Mouse (Mus musculus): ENCODE results near the gene Ubxn1.
A peak's percentile ranks its signal among the peaks of the same experiment; 100 is the strongest.
"Not testable (repeated sequence)": the region's sequence is repeated elsewhere in the genome, so short reads cannot be mapped to it uniquely, and the experiment has no call there.

Ubxn1 gene

DNA sequence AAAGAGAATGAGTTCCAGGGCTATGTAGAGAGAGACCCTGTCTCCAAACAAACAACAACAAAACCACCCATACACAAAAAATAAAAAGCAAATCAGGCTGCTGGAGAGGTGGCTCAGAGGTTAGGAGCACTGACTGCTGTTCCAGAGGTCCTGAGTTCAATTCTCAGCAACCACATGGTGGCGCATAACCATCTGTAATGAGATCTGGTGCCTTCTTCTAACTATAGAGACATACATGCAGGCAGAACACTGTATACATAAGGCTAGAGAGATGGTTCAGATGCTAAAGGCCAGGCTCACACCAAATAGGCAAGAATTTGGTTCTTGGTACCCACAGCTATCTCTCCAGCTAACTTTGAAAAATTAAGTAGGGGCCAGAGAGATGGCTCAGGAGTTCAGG is 12.3 kb upstream of the Ubxn1 start:
- DNase-seq, result peak; percentile 69

GRCm38 (mm10) chr19:8864265-8864664 is 7.0 kb upstream of the Ubxn1 start:
- DNase-seq, result peak; percentile 39

GRCm38 (mm10) chr19:8870381-8870780 is 915 bp upstream of the Ubxn1 start:
- not testable (repeated sequence) for DNase-seq

DNA sequence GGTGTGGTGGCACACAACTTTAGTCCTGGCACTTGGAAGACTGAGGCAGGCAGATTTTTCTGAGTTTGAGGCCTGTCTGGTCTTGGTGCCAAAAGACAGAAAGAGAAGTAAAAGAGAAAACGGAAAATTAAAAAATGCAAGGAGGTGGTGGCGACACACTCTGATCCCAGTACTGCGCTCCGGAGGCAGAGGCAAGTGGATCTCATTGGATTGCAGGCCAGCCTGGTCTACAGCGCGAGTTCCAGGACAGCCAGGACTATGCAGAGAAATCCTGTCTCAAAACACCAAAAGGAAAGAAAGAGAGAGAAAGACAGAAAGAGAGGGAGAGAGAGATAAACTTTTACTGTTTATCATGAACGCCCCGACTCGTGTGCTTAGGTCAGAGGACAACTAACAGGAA is 458 bp upstream of the Ubxn1 start:
- DNase-seq, result peak; percentile 30

DNA sequence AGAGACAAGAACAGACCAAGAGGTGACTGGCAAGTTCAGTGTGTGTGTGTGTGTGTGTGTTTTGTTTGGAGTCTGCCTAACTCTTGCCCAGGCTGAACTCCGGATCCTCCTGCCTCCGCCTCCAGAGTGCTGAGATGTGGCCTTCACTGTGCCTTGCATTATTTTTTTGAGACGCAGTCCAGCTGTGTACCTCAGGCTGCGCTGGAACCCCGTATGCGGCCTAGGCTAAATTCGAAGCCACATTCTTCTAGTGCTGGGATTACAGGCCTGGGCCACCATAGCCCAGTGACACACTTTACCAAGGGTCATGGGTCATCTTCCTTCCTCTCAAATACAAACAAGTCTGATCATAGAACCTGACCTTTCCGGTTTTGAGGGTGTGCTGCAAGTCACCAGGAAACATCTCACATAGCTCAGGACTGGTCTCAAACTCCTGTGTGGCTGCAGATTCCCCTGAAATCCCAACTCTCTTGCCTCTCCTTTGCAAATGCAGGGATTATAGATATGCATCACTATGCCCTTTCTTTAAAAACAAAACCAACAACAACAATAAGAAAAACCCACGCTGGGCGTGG is 1.1 kb downstream of the Ubxn1 start:
- no peak for DNase-seq

- no peak for DNase-seq
These were observed 3.7 kb downstream of the Ubxn1 start for GRCm38 (mm10) chr19:8875031-8875430.

DNA sequence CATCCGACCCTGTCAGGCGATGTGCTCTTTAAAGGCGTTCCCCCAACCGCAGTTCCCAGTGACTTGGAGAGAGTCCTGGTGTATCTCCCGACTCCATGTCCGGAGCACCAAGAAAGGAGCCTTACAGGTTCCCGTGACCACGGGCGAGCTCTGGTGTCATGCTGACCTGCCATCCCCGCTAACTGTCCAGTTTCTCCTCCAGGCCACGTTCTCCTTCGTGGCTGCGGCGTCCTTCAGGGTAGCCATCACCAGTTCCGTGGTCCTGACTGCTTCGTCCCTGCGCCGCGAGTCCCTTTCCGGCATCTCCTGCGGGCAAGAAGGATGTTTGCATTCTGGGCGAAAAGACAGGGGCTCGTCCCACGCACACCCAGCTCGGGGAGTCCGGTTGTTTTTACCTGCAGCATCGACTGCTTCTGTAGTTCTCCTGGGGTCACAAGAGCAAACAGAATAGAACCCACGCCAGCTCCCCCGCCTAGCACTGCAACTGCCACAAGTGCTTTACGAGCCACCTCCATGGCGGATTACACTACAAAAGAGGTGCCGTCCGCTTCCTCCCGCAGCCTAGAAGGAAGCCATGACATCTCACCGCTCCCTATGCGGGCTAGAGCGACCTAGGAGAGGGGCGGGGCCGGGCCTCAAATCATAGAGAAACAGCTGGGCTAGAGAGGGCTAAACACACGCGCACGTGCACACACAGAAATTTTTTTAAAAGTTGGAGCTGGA is 9.2 kb downstream of the Ubxn1 start, which contains the start of gene Uqcc3:
TSS of gene Uqcc3 (minus strand) at position 613 of the 723 bp plus-strand sequence.
- DNase-seq, result peak; percentile 93

DNA sequence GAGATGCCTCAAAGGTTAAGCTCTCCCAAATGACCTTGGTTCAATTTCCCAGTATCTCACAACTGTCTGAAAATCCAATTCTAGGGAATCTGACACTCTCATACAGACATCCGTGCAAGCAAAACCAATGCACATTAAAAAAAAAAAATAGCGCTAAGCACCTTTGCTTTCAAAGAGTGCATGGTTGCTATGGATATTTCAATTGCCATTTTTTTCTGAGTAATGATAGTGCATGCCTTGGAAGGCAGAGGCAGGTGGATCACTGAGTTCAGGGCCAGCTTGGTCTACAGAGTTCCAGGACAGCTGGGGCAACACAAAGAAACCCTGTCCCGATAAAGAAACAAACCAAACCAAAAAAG is 9.7 kb downstream of the Ubxn1 start:
- no peak for DNase-seq

- DNase-seq, result no peak
These were observed 12.3 kb downstream of the Ubxn1 start, which contains the start of the genes Lbhd1 and Gm49403 for GRCm38 (mm10) chr19:8883616-8884015. TSS of gene Lbhd1 (plus strand) at chr19:8883732. TSS of gene Gm49403 (plus strand) at chr19:8883930.

GRCm38 (mm10) chr19:8886916-8887584 is 15.8 kb downstream of the Ubxn1 start:
- no peak for DNase-seq

DNA sequence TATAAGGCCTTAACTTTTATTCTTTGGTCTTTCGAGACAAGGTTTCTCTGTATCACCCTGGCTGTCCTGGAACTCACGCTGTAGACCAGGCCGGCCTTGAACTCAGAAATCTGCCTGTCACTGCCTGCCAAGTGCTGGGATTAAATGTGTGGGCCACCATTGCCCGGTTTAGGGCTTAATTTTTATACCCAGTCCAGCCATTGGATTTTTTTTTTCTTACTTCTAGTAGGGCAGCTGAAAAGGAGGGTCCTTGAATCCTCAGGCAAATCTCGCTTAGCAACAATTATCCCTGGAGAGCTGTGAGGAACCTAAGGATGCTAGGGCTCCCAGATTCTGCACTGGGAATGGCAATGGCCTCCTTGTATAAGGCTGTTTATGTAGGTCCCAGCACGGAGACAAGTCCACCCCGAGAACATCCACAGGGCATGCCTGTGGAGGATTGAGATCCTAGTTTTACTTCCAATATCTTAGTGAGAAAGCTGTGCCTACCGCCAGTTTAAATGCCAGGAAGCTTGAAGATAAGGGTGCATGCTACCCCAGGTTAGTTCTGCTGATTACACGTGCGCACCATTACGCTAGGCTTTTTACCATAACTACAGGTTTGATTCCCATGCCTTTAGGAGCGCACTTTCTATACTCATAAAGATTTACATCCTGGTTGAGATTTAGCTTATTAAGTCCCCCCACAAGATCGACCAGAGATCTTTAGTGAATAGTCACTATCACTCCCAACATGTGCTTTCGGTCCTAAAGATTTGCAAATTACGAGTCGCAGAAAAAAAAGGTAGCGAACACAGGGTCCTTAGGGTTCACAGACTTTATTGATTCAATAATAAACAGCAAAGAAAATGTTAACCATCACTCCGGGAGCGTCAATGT is 16.5 kb downstream of the Ubxn1 start:
- no peak for DNase-seq

- DNase-seq, result peak; percentile 96
These were observed 17.5 kb downstream of the Ubxn1 start, which contains the start of the genes 1810009A15Rik and Gm49416 for GRCm38 (mm10) chr19:8888511-8889385. TSS of gene 1810009A15Rik (plus strand) at chr19:8888853. TSS of gene Gm49416 (plus strand) at chr19:8888926.

DNA sequence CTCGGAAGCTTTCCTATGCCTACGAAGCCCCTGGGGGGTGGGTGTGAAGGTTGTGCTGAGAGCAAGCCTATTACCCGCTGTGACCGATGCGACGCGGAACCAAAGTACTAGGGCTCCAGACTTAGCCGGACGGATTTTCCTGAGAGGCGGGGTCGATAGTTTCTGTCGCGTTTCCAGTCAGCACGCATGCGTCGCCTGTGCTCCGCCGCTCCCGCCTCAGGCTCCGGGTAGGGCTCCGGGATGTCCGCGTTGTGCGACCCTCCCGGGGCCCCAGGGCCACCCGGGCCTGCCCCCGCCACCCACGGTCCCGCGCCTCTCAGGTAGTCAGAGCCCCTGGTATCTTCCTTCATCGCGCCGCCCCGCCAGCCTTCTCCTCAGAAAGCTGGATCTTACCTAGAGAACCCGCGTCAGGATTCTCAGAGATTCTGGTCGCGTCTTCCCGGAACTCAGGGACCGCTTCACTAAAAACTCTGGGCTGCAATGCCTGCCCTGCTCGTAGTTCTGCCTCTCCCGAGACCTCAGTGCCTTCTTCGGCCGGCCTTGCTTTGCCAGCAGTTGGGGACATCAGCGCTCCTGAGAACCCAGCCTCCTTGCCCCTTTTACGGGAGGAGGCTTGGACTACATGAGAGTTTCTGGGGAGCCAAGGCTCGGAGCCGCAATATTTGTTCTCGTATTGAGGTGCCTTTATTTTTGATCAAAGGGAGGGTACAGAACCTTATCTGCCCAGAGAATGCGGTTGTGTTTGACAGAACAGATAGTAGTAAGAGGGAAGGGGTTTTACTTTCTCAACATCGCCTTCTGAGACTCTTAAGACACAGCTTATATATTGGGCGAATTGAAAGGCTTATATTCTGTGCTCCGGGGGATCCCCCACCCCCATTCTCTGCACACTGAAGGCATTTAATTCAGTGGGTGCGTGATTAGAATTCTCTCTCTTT is 21.8 kb downstream of the Ubxn1 start, which contains the start of gene Ints5:
TSS of gene Ints5 (plus strand) at position 177 of the 938 bp plus-strand sequence.
- peak; percentile 88 for DNase-seq

DNA sequence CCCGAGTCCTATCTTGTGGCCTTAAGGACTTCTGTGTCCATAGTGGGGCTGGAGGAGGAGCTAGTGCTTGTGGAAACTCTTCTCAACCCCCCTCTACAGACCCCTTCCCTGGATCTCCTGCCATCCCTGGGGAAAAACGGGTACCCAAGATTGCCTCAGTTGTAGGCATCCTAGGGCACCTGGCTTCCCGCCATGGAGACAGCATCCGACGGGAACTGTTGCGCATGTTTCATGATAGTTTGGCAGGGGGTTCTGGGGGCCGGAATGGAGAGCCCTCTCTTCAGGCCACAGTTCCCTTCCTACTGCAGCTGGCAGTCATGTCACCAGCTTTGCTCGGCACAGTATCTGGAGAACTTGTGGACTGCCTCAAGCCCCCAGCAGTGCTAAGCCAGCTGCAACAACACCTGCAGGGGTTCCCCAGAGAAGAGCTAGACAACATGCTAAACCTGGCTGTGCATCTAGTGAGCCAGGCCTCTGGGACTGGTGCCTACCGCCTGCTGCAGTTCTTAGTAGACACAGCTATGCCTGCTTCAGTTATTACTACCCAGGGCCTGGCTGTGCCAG is 24.2 kb downstream of the Ubxn1 start:
- no peak for DNase-seq

- DNase-seq, result not testable (repeated sequence)
These were observed 24.9 kb downstream of the Ubxn1 start for GRCm38 (mm10) chr19:8896231-8896630.

GRCm38 (mm10) chr19:8897211-8897864 is 26.0 kb downstream of the Ubxn1 start:
- DNase-seq, result peak; percentile 42

- DNase-seq, result peak; percentile 95
These were observed 26.7 kb downstream of the Ubxn1 start, which contains the start of gene Ganab for GRCm38 (mm10) chr19:8897865-8898495. TSS of gene Ganab (plus strand) at chr19:8898071.

GRCm38 (mm10) chr19:8898576-8898975 is 27.3 kb downstream of the Ubxn1 start:
- peak; percentile 35 for DNase-seq

DNA sequence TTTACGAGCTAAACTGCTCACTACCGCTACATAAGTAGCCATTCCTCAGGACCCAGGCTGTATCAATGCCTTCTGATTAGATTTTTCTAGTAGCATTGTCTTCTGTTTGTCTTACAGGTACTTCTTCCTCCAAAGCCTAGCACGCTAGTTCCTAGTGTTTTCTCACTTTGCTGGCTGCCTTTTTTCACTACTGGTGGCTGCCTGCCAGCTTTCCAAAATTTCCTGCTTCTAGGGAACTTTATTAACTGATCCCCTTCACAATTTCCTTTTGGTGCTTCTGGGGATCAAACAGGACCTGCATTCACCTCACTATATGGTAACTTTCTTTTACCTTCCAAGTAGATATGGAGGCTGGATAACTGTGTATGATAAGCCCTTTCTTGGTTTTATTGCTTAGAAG is 27.8 kb downstream of the Ubxn1 start:
- no peak for DNase-seq
